ENCODE assay signal across 2 mouse cellular contexts in the genomic region with DNA sequence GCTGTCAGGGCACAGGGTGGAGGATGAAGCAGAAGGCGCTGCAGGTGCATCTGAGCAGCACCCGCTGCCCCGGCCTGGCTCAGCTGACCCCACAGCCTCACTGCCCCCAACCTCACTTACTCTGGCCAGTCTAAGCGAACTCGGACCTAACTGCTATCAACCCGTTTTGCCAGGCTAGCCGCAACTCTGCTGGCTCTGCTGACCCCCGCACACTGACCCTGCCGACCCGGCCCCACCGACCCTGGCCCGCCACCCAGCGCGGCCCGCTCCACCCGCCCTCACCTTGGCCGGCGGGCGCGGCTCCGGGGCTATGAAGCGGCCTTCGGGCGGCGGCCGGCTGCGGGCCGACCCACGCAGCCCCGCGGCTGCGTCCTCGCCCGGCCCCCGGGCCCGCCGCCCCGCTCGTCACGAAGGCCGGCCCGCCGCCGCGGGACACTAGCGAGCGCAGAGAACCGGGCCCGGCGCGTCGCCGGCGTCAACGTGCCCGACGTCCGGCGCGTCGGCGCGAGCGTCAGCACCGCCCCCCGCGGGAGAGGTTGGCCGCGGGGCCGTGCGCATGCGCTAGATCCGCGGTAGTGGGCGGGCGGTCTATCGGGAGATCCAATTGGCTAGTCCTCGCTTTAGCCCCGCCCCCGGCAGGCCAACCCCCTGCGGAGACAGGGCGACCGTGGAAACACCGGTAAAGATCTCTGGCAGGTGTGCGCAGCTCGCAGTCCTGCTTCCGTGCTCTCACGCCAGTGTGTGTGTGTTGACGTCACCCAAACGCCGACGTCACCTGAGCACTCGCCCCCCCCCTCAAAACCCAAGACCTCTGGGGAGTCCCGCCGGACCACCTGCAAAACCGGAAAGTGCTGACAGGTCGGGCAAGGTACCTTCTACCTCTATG.
TF ChIP-seq lines count a peak whose summit lies in the region.

A gene (minus strand): TSS at position 493 of the 886 bp plus-strand sequence.

TF ChIP-seq in C2C12, 6 proteins besides CTCF, POLR2A, EP300 and RAD21 (continued from another document):
- no peak for TF ChIP-seq MYOD1 (IDR thresholded peaks at IDR 0.05; ENCODE audit: control insufficient read depth, insufficient read length, low read depth)

TF ChIP-seq in myocyte, 11 proteins besides CTCF, POLR2A, EP300 and RAD21 (continued from another document):
- TF ChIP-seq SRF (IDR thresholded peaks at IDR 0.05; ENCODE audit: control insufficient read depth, insufficient read length, low read depth) (no peak), MYOD1 (IDR thresholded peaks at IDR 0.05; ENCODE audit: control insufficient read depth in 1 of 3, insufficient read length in 2 of 3, low read depth in 2 of 3) (no peak), MAX (IDR thresholded peaks at IDR 0.05; ENCODE audit: low read depth) (no peak), USF1 (IDR thresholded peaks at IDR 0.05; ENCODE audit: low read depth) (no peak), REST (IDR thresholded peaks at IDR 0.05; ENCODE audit: insufficient read depth, insufficient read length) (no peak), TCF12 (IDR thresholded peaks at IDR 0.05; ENCODE audit: insufficient read depth, poor library complexity, severe bottlenecking) (no peak)
